Mouse (Mus musculus) layer of hippocampus, adult 18-20 months (tissue): ENCODE measurements around the gene Cfap43. TPM values are rescaled to one million over a fixed set of nuclear protein-coding genes. Genes with fewer than 3 reads are reported as not detected.
A peak's percentile ranks its signal among the peaks of the same experiment; 100 is the strongest.

Experiments
- DNase-seq, 2 experiments: peaks; one replicate each; pipeline ENCODE4 v3.0.0; 2022; ENCODE audit warnings: low spot score in 2 of 2
- long read RNA-seq: library from polyadenylated mRNA; stranded (forward); transcript quantifications from one replicate; pipeline ENCODE4 v2.0.0, GENCODE M21; 2021
- total RNA-seq, 2 experiments: library from RNA; stranded (reverse); gene quantifications; 2 replicates each; pipeline ENCODE4 v1.2.3; 2021

Gene Cfap43
- total RNA-seq, result under 1 TPM; 0.79 to 0.99 TPM
- long read RNA-seq, partial matches to known transcripts, result 0 of 3 reads
- long read RNA-seq, other reads (novel, unspliced or antisense), result 3 of 3 reads

DNA sequence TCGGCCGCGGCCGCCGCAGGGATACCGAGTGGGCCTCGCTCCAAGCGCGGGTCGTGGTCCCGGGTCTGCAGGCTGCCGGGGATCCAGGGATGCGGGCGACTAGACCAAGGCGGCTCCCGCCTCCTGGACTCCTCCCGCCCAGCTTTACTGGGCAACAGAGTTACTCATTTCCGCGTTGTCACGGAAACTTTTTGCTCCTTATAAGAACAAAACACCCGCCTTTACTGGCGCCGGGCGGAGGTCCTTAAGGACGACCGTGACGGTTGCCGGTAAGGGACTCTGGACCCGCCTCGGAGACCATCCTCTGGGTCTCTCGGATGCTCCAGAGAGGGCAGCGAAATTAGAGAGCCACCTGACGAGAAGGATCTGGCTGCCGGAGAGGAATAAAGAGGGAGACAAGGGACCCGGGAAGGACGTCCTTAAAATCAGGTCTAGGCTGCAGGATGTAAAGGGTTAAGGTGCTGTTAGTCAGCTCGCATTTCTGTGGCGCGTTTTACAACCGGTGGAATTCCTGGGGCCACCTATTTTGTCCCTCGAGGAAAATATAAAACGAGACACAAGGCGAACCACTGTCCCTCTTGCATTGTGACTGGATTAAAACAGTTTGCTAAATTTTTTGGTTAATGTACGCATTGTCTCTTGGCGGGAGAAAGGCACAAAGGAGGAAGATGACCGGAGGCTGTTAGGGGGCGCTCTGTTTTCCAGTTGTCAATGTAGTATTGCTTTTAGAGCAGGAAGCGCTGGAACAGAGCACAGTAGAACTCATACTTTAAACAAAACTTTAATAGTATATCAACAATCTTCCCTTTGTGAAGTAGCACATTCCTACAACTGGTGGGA is at the start of gene Cfap43, which contains the start of gene Itprip:
TSS of gene Cfap43 (minus strand) at position 162 of the 840 bp plus-strand sequence.
TSS of gene Itprip (minus strand) at position 174 of the 840 bp plus-strand sequence.
- DNase-seq, result peak; percentile 42 to 60

DNA sequence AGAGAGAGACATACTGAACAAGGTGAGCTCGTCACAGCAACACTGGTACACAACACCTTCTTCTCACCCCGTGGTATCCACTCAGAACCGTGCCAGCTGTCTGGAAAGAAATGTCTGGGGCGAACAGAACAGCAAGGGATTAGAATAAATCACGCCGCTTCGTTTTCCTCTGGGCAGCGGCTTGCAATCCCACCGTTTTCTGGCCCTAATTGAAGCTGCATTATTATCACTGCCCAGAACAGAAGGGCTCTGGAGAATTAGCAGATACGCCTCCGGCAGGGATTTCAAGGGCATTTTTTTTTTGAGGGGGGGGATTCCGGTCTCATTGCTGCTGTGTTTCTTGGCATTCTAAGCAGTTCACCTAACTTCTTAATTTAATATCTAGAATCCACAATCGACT is 39.1 kb upstream of the Cfap43 start:
- no peak for DNase-seq

DNA sequence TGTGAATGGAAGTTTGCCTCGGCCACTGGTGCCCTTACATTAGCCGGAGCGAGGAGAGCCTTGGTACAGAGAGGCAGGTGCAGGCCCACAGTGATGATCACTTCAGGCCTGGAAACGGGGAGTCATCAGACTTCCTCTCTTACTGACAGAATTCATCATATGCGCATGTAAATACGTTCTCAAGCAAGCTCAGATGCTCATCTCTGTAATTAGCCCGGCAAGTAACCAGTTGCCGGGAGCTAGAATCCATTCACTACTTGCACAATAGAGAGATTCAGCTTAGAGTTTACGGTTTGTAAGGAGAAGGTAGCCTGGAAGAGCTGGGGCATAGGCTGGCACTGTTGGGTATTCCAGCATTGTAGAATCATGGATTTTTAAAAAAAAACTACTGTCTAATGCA is 34.1 kb upstream of the Cfap43 start:
- no peak for DNase-seq

DNA sequence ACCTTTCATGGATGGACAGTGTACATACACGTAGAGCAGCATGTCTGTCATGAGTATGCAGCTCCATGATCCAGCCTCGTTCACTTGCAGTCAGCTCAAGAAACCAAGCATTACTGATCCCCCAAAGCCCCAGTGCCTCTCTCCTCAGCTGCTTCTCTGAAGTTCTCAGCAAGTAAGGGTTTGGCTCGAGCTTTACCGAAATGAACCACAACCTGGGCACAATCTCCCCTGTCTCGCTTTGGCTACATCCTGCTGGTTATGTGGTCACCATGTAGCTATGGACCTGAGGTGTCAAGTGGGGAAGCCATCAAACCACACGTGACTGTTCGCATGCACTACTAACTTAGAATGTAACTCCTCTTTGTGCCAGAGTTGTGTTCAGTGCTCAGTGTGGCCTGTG is 31.9 kb upstream of the Cfap43 start:
- no peak for DNase-seq

DNA sequence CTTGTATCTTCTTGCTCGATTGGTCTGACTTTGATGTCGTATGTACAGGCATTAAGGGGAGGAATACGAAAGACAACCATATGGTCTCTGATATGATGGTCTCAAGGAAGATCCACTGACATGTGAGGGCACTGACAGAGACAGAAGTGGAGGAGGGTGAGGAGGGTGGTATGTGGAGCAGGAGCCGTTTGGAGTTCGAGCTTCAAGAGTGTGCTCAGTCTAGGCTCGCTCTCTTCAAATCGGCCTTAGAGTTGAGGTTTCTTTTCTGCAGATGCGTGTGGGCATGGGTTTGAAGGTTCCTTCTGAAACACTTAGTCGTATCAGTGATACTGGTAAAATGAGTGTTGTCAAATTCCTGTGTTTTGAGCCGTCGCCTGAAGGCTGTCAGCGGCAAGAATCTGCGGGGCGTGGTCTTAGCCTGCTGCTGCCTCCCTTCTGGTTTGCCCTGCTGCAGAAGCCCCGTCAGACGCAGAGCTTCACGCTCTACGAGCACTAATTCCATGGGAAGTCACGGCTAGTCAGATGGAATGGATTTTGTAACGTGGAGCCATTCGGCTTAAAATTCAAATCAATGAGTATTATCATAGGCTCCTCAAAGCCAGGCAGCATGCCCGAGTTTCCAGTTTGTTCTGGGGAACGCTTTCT is 27.9 kb upstream of the Cfap43 start:
- DNase-seq, result peak in 1 of 2 experiments; percentile 4

DNA sequence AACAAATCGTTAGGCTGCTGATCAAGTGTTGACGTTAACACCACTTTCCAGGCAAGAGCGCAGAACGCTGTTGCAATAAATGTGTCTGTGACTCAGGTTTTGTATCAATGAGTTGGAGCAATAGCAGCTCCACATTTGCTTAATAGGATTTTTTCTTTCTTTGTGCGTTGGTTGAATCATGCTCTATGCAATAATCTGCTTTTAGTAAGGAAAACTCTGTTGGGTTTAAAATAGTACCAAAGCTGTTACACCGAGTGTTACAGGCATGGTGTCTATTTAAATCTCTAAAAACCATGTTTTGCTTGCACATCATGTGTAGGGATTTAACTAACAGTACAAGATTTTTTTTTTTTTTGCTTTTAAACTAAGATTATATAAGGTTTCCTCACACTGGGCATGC is 20.3 kb upstream of the Cfap43 start:
- peak in 1 of 2 experiments; percentile 55 for DNase-seq

DNA sequence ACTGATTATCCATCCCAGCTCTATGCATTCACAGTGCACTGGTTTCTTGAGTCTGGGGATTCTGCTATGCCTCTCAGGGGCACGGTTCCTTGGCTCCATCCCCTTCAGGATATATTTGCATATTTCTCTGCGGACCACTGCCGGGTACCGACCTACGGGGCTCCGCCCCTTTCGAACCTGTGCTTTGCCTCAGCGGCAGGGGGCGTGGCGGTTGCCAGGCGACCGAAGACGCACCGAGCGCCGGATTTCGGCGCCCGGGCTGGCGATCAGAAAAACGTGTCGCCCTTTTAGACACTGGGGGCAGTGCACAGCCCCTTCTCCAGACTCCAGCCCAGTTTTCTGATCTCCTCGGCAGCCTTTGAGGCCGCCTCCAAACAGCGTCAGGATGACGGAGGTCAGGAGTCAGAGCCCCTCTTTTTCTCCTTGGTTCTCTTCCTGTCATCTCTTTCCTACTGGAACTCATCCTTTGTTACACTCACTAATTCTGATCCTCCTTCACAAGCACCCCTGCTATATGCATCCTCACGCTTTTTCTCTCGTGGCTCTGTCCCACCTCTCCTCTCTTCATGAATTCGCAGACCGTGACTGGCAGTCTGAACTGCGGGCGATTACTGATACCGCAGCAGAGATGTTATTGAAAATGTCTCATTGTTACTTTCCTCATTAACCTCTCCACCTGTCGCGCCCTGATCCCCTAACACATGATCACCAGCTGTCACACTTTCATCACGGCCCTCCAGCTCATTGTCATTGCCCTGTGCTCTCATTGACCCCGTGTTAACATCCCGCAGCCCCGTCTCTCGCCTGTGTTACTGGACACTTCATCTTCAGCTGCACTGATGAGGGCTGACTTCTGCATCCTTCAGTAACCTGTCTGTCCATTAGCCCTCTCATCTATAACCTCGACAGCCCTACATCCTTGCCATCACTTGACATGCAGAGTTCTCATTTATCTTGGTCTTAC is 18.6 kb upstream of the Cfap43 start, which contains the start of gene Cfap58:
TSS of gene Cfap58 (plus strand) at position 233 of the 964 bp plus-strand sequence.
- peak in 1 of 2 experiments; percentile 36 for DNase-seq

DNA sequence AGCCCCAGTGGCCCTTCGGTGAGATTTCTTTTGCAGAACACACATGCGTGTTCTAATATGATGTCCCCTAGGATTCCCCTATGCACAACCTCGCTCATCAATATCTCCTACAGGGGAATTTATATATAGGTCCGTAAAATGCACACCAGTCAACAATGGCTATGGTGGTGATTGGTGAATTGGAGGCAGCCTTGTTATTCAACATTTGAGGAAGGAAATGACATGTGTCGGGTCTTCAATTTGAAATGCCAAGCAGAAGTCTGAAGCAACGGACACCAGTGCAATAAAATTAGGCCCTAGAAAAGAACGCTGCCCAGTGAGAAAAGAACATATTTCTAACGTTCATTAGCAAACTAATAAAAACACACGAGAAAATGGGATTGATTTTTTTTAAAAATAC is 17.9 kb upstream of the Cfap43 start:
- no peak for DNase-seq

DNA sequence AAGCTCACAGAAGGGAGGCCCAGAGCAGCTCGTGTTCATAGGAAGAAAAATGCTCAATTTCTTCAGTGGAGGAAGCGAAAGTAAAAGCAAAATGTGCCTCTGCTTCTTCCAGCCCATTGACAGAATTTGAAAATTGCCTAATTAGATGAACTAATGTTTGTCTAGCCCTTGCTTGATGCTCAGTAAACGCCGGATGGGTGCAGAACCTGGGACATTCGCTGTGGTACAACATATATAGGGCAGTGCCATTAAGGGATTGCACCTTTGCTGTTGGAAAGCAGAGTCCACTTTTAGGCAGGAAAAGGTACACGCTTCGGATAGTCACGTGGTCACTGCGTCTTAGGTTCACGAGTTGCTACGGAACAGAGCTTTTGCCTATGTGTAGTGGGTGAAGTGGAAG is 17.4 kb upstream of the Cfap43 start:
- no peak for DNase-seq

DNA sequence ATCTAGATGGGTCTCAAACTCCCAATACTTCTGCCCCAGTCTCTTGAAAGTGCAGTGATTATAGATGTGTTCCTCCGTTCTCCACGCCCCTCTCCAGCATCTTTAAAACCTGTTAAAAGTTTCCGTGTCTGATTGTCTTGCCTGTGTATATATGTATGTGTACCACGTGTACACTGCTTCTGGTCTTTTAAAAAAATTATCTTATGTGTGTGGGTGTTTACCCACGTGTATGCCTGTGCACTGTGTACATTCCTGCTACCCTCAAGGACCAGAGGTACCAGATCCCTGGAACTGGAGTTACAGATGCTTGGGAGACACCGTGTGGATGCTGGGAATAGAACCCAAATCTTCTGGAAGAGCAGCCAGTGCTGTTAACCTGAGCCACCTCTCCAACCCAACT is 16.4 kb upstream of the Cfap43 start:
- no peak for DNase-seq

DNA sequence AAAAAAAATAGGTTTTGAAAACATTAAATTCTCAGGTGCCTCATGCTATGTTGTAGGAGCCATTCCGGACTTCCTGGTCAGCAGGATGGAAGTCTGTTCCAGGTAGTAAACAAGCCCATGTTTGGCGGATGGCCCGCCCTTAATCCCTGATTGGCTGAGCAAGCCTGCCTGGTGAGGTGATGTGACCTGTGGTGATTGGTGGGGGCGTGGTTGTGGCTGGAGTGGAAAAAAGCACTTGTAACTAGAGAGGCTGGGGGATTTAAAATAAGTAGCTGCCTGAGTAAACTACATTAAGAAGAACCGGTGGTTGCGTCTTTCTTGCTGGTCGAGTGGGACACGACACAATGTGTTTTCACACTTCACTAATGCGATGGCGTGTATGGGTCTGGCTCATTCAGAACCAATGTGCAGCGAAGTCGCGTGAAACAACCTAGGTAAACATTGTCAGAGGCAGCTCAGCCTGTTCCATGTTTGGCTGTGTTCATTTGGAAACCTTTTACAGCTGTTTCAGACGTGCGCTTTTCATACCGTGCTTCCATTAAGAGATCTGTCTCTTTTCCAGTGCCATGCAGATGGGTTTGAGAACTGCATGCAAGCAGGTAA is 15.7 kb upstream of the Cfap43 start:
- no peak for DNase-seq

DNA sequence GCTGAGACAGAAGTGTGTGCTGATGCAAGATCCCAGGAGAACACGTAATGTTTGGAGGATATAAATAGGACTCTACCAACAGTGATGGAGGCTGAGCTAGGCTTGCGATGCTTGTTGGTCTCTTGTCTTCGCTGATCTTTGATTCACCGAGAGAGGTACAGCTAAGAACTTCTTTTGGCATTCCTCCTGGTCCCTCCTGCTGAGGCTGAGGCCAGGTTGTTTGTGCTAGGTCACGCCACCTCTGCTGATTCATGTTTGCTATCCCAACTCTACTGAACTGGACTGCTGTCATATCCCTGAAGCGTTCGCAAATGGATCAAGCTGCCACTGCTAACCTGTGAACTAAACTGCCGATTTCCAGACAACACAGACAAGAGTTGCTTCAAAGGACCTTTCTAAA is 15.1 kb upstream of the Cfap43 start:
- no peak for DNase-seq

DNA sequence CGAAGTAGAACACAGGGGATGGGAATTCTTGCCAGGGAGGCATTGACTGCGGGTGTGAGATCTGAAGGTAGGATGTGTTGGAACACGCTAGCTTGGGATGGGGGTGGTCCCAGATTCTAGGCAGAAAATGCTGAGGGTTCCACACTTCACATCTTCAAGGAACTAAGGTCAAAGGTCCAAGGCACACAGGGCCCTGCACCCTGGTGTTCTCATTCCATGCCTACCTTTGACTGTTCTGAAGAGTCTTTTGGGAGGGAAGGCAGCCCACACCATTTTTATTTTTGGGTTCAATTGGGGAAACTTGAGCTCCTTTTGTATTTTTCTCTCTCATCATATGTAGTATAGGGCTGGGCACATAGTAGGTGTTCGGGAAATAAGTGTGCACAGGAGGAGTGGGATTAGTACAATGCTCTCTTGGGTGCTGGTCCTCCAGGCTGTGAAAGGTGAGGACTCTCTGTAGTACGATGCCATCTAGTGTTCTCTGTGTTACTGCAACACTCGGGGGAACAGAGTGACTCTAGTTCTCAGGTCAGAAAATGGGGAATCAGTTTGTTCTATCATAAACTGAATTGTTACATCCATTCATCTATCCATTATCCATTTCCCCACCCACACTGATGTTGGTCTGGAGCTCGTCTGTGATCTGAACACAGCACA is 13.0 kb upstream of the Cfap43 start:
- peak in 1 of 2 experiments; percentile 39 for DNase-seq

DNA sequence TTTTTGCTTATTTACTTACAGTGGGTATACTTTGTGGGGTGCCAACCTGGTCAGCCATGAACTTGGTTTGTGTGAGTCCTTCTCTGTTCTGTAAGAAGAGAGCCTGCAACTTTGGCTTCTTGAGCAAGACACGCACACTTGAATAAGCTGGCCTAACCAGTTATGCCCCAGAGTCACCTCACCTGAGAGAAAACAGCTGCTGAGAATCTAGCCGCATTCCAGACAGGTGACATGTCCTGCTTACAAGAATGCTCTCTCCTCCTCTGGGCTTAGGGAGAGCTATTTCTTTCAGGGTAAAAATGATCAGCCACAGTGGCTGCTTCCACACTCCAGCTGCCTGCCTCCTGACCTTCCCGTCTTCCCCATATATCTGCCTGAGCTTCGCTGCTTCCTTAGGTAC is 10.0 kb upstream of the Cfap43 start:
- no peak for DNase-seq

DNA sequence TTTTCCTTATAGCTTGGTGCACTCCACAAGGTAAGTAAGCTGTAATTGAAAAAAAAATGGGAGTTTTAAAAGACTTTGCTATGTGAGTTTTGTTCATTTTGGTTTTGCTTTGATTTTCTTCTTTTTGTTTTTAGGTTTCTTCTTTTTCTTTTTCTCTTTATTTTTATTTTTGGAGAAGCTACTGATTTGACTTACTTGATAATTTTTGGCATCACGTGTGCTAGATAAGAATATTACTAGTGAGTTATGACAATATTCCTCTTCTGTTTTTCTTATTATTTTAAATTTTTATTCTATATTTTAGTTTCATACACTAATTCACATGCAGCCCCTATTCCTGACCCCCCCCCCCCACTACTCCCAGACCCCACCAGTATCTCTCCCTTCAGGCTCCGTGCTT is 7.9 kb upstream of the Cfap43 start:
- DNase-seq, result no peak

DNA sequence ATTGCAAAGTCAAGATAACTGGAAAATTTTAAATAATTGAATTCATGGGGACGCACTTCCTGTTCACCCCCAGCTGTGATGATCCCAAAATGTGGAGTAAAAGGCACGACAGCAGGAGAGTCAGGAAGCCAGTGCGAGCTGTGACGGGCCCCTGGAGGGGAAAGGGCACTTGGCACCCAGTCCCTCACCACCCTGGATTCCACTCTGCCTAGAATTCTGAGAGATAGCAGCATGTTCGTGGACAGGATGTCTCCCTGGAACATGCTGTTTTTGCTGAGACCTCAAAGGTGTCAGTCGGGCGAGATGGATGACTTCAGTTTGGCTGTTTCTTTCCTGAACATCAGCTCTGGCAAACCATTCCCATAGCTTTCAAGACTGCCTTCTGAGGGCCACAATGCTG is 6.7 kb upstream of the Cfap43 start:
- no peak for DNase-seq

DNA sequence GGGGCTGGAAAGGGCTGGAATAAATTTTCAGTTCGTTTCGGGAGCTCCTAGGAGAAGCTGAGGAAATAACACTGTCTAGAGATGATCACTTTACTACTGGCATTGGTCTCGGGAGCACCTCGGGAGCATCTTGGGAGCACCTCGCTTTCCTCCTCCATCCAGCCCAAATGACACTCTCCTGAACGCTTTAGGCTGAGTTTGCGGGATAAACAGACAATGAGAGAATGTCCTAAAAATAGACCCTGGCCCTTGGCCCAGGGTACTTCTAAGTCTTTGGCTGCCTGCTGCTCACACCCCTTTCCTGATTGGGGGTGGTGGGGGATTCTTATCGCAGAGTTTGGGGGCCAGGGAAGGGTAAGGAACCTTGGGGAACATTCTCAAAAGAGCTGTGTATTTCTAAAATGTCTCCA is 884 bp upstream of the Cfap43 start:
- no peak for DNase-seq

DNA sequence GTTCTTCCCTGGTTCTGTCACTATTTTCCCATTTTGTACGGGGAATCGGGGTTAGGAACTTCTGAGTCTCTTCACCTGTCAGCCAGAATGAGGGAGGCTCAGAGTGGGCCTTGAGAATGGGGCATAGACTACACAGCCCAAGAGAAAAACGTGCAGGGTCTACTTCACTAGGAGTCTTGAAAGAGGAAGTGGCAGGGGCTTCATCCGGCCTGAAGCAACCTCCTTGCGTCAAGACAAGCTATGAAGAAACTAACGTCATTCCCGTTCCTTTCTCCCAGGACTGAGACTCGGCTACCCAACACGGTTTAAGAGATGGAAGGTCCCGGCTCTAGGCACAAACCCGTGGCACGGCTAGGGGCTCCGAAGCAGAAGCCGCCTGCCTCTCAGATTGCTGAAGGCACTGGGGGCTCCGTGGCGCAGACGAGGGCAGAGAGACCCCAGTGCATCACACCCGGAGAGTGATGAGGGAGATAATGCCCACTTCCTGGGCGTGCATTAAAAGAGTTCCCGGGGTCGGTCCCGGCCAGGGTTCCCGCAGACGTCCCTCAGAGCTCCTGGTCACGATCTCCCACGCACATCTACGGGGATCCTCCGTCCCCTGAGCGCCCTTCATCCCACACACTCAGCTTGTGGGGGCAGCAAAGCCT is 509 bp downstream of the Cfap43 start:
- no peak for DNase-seq

DNA sequence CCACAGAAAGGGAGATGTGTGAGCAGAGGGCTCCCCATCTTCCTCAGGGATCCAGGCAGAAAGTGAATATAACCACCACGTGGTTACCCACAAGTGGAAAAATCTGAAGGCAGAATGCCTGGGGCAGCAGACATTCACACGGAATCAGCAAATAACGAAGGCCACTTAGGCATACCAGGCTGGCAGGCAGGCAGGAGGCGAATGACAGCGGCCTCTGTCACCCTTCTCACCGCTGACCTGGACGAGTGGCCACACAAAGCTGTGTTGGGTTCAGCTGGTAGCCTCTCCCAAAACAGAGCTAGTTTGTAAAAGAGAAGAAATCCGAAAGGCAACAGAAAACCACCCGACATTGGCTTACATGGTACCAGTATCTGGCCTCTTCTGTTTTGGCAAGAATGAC is 1.1 kb downstream of the Cfap43 start:
- no peak for DNase-seq

DNA sequence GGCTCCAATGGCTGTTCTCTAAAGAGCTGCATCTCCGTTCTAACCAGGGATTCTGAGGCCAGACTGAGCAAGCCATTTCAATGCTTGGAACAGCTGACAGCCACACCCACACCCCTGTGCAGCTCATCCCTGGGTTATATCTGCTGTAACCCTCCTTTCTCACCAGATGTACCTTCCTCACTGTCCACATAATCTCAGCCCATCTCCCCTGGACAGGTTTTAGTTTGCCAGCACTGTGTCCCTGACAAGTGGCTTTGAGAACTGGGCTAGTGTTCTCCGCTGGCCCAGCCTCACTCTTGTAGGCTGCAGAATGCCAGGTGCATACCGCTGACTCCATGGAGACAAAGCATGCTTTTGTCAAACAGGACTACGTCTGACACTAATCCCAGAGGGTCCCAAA is 1.7 kb downstream of the Cfap43 start:
- no peak for DNase-seq
